8 mouse cellular contexts compared by ENCODE assay signal in genomic region chr5:136564613-136565299, GRCm38 (mm10). TPM values are rescaled to one million over a fixed set of nuclear protein-coding genes. Genes with fewer than 3 reads are reported as not detected.
DNase-seq lines count a peak whose midpoint lies in the region; ATAC-seq and TF ChIP-seq lines count a peak whose summit lies in the region.

No protein-coding gene starts in this region.

- WGBS in liver, adult 2 months: 60% methylated on average over 11 of the region's 11 CpGs
- 41% methylated on average over 11 of the region's 11 CpGs for WGBS in embryonic facial prominence, embryonic 14.5 days
- WGBS in limb, embryonic 10.5 days: 52% methylated on average over 11 of the region's 11 CpGs
- 40% methylated on average over 11 of the region's 11 CpGs for WGBS in neural tube, embryonic 14.5 days

- no peak for TF ChIP-seq CTCF in liver, adult 2 months (IDR thresholded peaks at IDR 0.05; ENCODE audit: low read depth, low read length)

- peak overlapping the region; percentile 99 for H3K4me2 ChIP-seq in embryonic facial prominence, embryonic 14.5 days (ENCODE audit: low read depth, low read length)
- peak overlapping the region; percentile 98 for H3K4me2 ChIP-seq in neural tube, embryonic 14.5 days (ENCODE audit: low read depth, low read length)

- peaks cover 5% of the 10 kb centered on the region; the same call in 1 of the 2 replicates for H3K4me1 ChIP-seq in liver, adult 2 months (ENCODE audit: control insufficient read depth, insufficient read depth, low read length)
- peaks cover 37% of the 10 kb centered on the region for H3K4me1 ChIP-seq in embryonic facial prominence, embryonic 14.5 days (ENCODE audit: control insufficient read depth, insufficient read depth, low read length)
- H3K4me1 ChIP-seq in limb, embryonic 10.5 days: peaks cover 71% of the 10 kb centered on the region
- peaks cover 22% of the 10 kb centered on the region for H3K4me1 ChIP-seq in neural tube, embryonic 14.5 days (ENCODE audit: control insufficient read depth, insufficient read depth, low read length)

- H3K79me2 ChIP-seq in liver, adult 2 months (ENCODE audit: control insufficient read depth, insufficient read depth, low read length): peaks cover 18% of the 10 kb centered on the region; the same call in 1 of the 2 replicates

- no peak overlapping the region for H3K27ac ChIP-seq in liver, adult 2 months (replicated peaks; ENCODE audit: insufficient read depth, low read depth, low read length)
- no peak overlapping the region for H3K27ac ChIP-seq in embryonic facial prominence, embryonic 14.5 days (replicated peaks; ENCODE audit: low read depth, low read length)
- H3K27ac ChIP-seq in limb, embryonic 10.5 days: peak overlapping the region; percentile 99
- no peak overlapping the region for H3K27ac ChIP-seq in neural tube, embryonic 14.5 days (ENCODE audit: low read depth, low read length)

- TF ChIP-seq POLR2A in liver, adult 2 months (IDR thresholded peaks at IDR 0.05; ENCODE audit: extremely low read depth, insufficient read depth, low read length): no peak

- no peak for ATAC-seq in embryonic facial prominence, embryonic 14.5 days (ENCODE audit: low read depth)
- ATAC-seq in neural tube, embryonic 14.5 days (ENCODE audit: low read depth): no peak
- no peak for ATAC-seq in monocyte, adult 5-6 weeks (replicated peaks; ENCODE audit: insufficient number of reproducible peaks, low FRiP score, low TSS enrichment, poor library complexity, severe bottlenecking)

- peak; percentile 20 for DNase-seq in liver, adult 2 months (ENCODE audit: extremely low read depth, low read depth, low spot score)
- DNase-seq in liver: no peak
- no peak for DNase-seq in embryonic facial prominence, embryonic 14.5 days (ENCODE audit: low spot score)
- DNase-seq in limb, embryonic 10.5 days (ENCODE audit: low spot score): no peak
- DNase-seq in cerebellum, postnatal 14 days: no peak
- no peak for DNase-seq in testis, postnatal 10 days (ENCODE audit: low spot score)

- H3K4me3 ChIP-seq in liver, adult 2 months (ENCODE audit: insufficient read depth, low read depth, low read length): no peak overlapping the region
- peak overlapping the region; percentile 88 for H3K4me3 ChIP-seq in embryonic facial prominence, embryonic 14.5 days (ENCODE audit: low read depth, low read length)
- peak overlapping the region; percentile 97 for H3K4me3 ChIP-seq in limb, embryonic 10.5 days
- peak overlapping the region; percentile 80 for H3K4me3 ChIP-seq in neural tube, embryonic 14.5 days (ENCODE audit: low read depth, low read length)

- H3K27me3 ChIP-seq in liver, adult 2 months (ENCODE audit: control insufficient read depth, insufficient read depth, low read length): no peaks in the 10 kb centered on the region
- peaks cover 23% of the 10 kb centered on the region for H3K27me3 ChIP-seq in embryonic facial prominence, embryonic 14.5 days (replicated peaks; ENCODE audit: control insufficient read depth, insufficient read depth, low read length)
- H3K27me3 ChIP-seq in limb, embryonic 10.5 days (ENCODE audit: low read depth, poor library complexity, severe bottlenecking): peaks cover 18% of the 10 kb centered on the region
- H3K27me3 ChIP-seq in neural tube, embryonic 14.5 days (ENCODE audit: control insufficient read depth, insufficient read depth, low read length): 0 out of 2 replicates have a peak, but pooled peaks cover 5% of the 10 kb centered on the region

- no peaks in the 10 kb centered on the region for H3K9me3 ChIP-seq in embryonic facial prominence, embryonic 14.5 days (ENCODE audit: control insufficient read depth, low read length)
- no peaks in the 10 kb centered on the region for H3K9me3 ChIP-seq in limb, embryonic 10.5 days (replicated peaks)
- no peaks in the 10 kb centered on the region for H3K9me3 ChIP-seq in neural tube, embryonic 14.5 days (ENCODE audit: control insufficient read depth, low read length)

- H3K9ac ChIP-seq in liver, adult 2 months (ENCODE audit: low read depth, low read length): peak overlapping the region; percentile 98; the same call in 1 of the 2 replicates
- H3K9ac ChIP-seq in embryonic facial prominence, embryonic 14.5 days (ENCODE audit: low read depth, low read length): peak overlapping the region; percentile 88
- H3K9ac ChIP-seq in neural tube, embryonic 14.5 days (replicated peaks; ENCODE audit: low read depth, low read length): peak overlapping the region; percentile 84

- H3K36me3 ChIP-seq in liver, adult 2 months (ENCODE audit: control insufficient read depth, insufficient read depth, low read length): no peaks in the 10 kb centered on the region
- no peaks in the 10 kb centered on the region for H3K36me3 ChIP-seq in embryonic facial prominence, embryonic 14.5 days (ENCODE audit: control insufficient read depth, insufficient read depth, low read length)
- no peaks in the 10 kb centered on the region for H3K36me3 ChIP-seq in limb, embryonic 10.5 days
- no peaks in the 10 kb centered on the region for H3K36me3 ChIP-seq in neural tube, embryonic 14.5 days (ENCODE audit: control insufficient read depth, insufficient read depth, low read length)

RNA-seq across cellular contexts. Expression of gene Cux1, which starts 2.5 kb away (rescaled TPM):
- total RNA-seq in liver, adult 2 months (2014; rRNA removed): 9.5 and 12.6 TPM in 2 replicates
- polyA plus RNA-seq in liver, adult 2 months (2012; rRNA removed): 11.6 and 12.6 TPM in 2 replicates
- 60.6 and 65.5 TPM in 2 replicates for polyA plus RNA-seq in embryonic facial prominence, embryonic 14.5 days (2014; fragmentation: Nextera tagmentation; extraction: Ambion mirVana)
- polyA plus RNA-seq in limb, embryonic 10.5 days (2016; fragmentation: Nextera tagmentation; extraction: Ambion mirVana): 59.1 and 67.7 TPM in 2 replicates
- polyA plus RNA-seq in neural tube, embryonic 14.5 days (2014; fragmentation: Nextera tagmentation; extraction: Ambion mirVana): 95.3 TPM in 2 replicates
- total RNA-seq in monocyte, adult 5-6 weeks (2017): 61.3 to 96.3 TPM (median 79.9 TPM) in 3 replicates
